Mouse (Mus musculus) CH12.LX (cell line): ENCODE data around the gene Zdhhc1. TPM values are rescaled to one million over a fixed set of nuclear protein-coding genes. Genes with fewer than 3 reads are reported as not detected.
A peak's percentile ranks its signal among the peaks of the same experiment; 100 is the strongest.

Experiments used
- DNase-seq: peaks from one replicate; pipeline ENCODE4 v3.0.0-alpha.2; 2013; ENCODE audit errors: extremely low read depth
- H3K27ac ChIP-seq: 2 replicates; pipeline ENCODE4 v1.5.1; 2012; ENCODE audit warnings: low read depth, mild to moderate bottlenecking, control low read depth, moderate library complexity; ENCODE audit not compliant: insufficient read depth
- H3K27me3 ChIP-seq: replicated peaks from 2 replicates; pipeline ENCODE3; 2012; ENCODE audit warnings: inconsistent platforms
- H3K36me3 ChIP-seq, 2 experiments: replicated peaks in 1 of 2; 2 replicates each; pipeline versions ENCODE3 to v1.6.1; 2012; ENCODE audit warnings: inconsistent platforms in 1 of 2, low read length in 1 of 2, mild to moderate bottlenecking in 1 of 2, mixed read lengths in 1 of 2, moderate library complexity in 1 of 2; ENCODE audit not compliant: control insufficient read depth in 1 of 2, insufficient read depth in 1 of 2
- H3K4me1 ChIP-seq, 2 experiments: 2 replicates each; pipeline ENCODE4 v1.6.1; 2012; ENCODE audit warnings: inconsistent platforms in 1 of 2, moderate library complexity in 1 of 2; ENCODE audit not compliant: insufficient read depth in 2 of 2, control insufficient read depth in 1 of 2
- H3K4me2 ChIP-seq: 2 replicates; pipeline ENCODE4 v1.6.1; 2012; ENCODE audit warnings: low read depth, mild to moderate bottlenecking, control low read depth; ENCODE audit not compliant: poor library complexity, insufficient read depth, severe bottlenecking
- H3K4me3 ChIP-seq, 3 experiments: fragments of 150-350 bp in 1 of 3; sonication (generic) in 1 of 3; replicated peaks in 1 of 3; 2 replicates each; pipeline versions ENCODE3 to v1.5.1; 2011 to 2012; ENCODE audit warnings: low read depth in 2 of 3, low read length in 2 of 3, mild to moderate bottlenecking in 2 of 3, moderate library complexity in 2 of 3, control low read depth in 1 of 3, improper control_type of control experiment in 1 of 3, inconsistent platforms in 1 of 3, mixed read lengths in 1 of 3; ENCODE audit not compliant: poor library complexity in 1 of 3
- H3K79me2 ChIP-seq: replicated peaks from 2 replicates; pipeline ENCODE4 v1.6.1; 2012; ENCODE audit warnings: mild to moderate bottlenecking, moderate library complexity; ENCODE audit not compliant: control insufficient read depth, poor library complexity, insufficient read depth, severe bottlenecking; ENCODE audit errors: extremely low read depth
- H3K9ac ChIP-seq: 2 replicates; pipeline ENCODE4 v1.6.1; 2012; ENCODE audit warnings: low read depth, mild to moderate bottlenecking, control low read depth, moderate library complexity; ENCODE audit not compliant: insufficient read depth
- H3K9me3 ChIP-seq: replicated peaks from 2 replicates; pipeline ENCODE3; 2012; ENCODE audit warnings: low read length, inconsistent platforms, mixed read lengths
- BHLHE40 ChIP-seq: IDR thresholded peaks from 2 replicates; pipeline ENCODE4 v1.6.1; 2011; ENCODE audit warnings: mild to moderate bottlenecking, low read depth, low read length, improper control_type of control experiment
- CHD2 ChIP-seq: IDR thresholded peaks from 2 replicates; pipeline ENCODE4 v1.6.1; 2011; ENCODE audit warnings: low read length, improper control_type of control experiment
- CTCF ChIP-seq, 2 experiments: IDR thresholded peaks in 1 of 2; conservative IDR thresholded peaks in 1 of 2; 2 replicates each; pipeline ENCODE4 v1.5.1; 2011 to 2012; ENCODE audit warnings: low read depth in 2 of 2, low read length in 2 of 2, improper control_type of control experiment in 1 of 2, inconsistent platforms in 1 of 2, mild to moderate bottlenecking in 1 of 2, moderate library complexity in 1 of 2
- E2F4 ChIP-seq: IDR thresholded peaks from 2 replicates; pipeline ENCODE4 v1.6.1; 2011; ENCODE audit warnings: low read depth, low read length, improper control_type of control experiment; ENCODE audit not compliant: insufficient replicate concordance
- ELF1 ChIP-seq: IDR thresholded peaks from 2 replicates; pipeline ENCODE4 v1.6.1; 2014; ENCODE audit warnings: low read depth, mild to moderate bottlenecking, inconsistent platforms, low read length, improper control_type of control experiment
- GABPA ChIP-seq: IDR thresholded peaks from 2 replicates; pipeline ENCODE4 v1.6.1; 2012; ENCODE audit warnings: low read depth, low read length, improper control_type of control experiment, inconsistent platforms; ENCODE audit not compliant: insufficient replicate concordance
- HCFC1 ChIP-seq: IDR thresholded peaks from 2 replicates; pipeline ENCODE4 v1.6.1; 2012; ENCODE audit warnings: low read depth, mild to moderate bottlenecking, inconsistent platforms, low read length, improper control_type of control experiment
- JUND ChIP-seq: conservative IDR thresholded peaks from 2 replicates; pipeline ENCODE4 v1.6.1; 2011; ENCODE audit warnings: low read depth, low read length, improper control_type of control experiment
- MAFK ChIP-seq: IDR thresholded peaks from 2 replicates; pipeline ENCODE4 v1.6.1; 2011; ENCODE audit warnings: low read length, improper control_type of control experiment; ENCODE audit not compliant: insufficient replicate concordance
- MAZ ChIP-seq: IDR thresholded peaks from 2 replicates; pipeline ENCODE4 v1.6.1; 2012; ENCODE audit warnings: low read depth, mild to moderate bottlenecking, inconsistent platforms, low read length, improper control_type of control experiment, moderate library complexity
- MEF2A ChIP-seq: IDR thresholded peaks from 2 replicates; pipeline ENCODE4 v1.6.1; 2014; ENCODE audit warnings: low read depth, mild to moderate bottlenecking, inconsistent platforms, low read length, improper control_type of control experiment, borderline replicate concordance
- MXI1 ChIP-seq: IDR thresholded peaks from 2 replicates; pipeline ENCODE4 v1.6.1; 2011; ENCODE audit warnings: mild to moderate bottlenecking, low read depth, low read length, improper control_type of control experiment
- PAX5 ChIP-seq: IDR thresholded peaks from 2 replicates; pipeline ENCODE4 v1.6.1; 2012; ENCODE audit warnings: low read length, inconsistent platforms, mixed read lengths
- POLR2A ChIP-seq: IDR thresholded peaks from 2 replicates; pipeline ENCODE4 v1.6.1; 2011; ENCODE audit warnings: low read depth, mild to moderate bottlenecking, improper control_type of control experiment, low read length
- POLR2AphosphoS2 ChIP-seq: IDR thresholded peaks from 2 replicates; pipeline ENCODE4 v1.6.1; 2011; ENCODE audit warnings: low read depth, low read length, improper control_type of control experiment
- RAD21 ChIP-seq: IDR thresholded peaks from 2 replicates; pipeline ENCODE4 v1.6.1; 2011; ENCODE audit warnings: low read depth, mild to moderate bottlenecking, low read length, improper control_type of control experiment, moderate library complexity
- RCOR1 ChIP-seq: conservative IDR thresholded peaks from 2 replicates; pipeline ENCODE4 v1.6.1; 2012; ENCODE audit warnings: low read depth, mild to moderate bottlenecking, inconsistent platforms, low read length, improper control_type of control experiment
- SMC3 ChIP-seq: IDR thresholded peaks from 2 replicates; pipeline ENCODE4 v1.6.1; 2011; ENCODE audit warnings: low read depth, low read length, improper control_type of control experiment
- TBP ChIP-seq: conservative IDR thresholded peaks from 2 replicates; pipeline ENCODE4 v1.6.1; 2011; ENCODE audit warnings: low read depth, low read length, improper control_type of control experiment
- UBTF ChIP-seq: IDR thresholded peaks from 2 replicates; pipeline ENCODE4 v1.6.1; 2012; ENCODE audit warnings: low read depth, mild to moderate bottlenecking, inconsistent platforms, low read length, improper control_type of control experiment, moderate library complexity
- USF1 ChIP-seq: IDR thresholded peaks from 2 replicates; pipeline ENCODE4 v1.6.1; 2014; ENCODE audit warnings: low read depth, mild to moderate bottlenecking, inconsistent platforms, low read length, improper control_type of control experiment
- USF2 ChIP-seq: conservative IDR thresholded peaks from 2 replicates; pipeline ENCODE4 v1.6.1; 2011; ENCODE audit warnings: low read depth, low read length, improper control_type of control experiment
- ZC3H11A ChIP-seq: IDR thresholded peaks from 2 replicates; pipeline ENCODE4 v1.6.1; 2012; ENCODE audit warnings: low read depth, mild to moderate bottlenecking, inconsistent platforms, low read length, improper control_type of control experiment
- ZKSCAN1 ChIP-seq: IDR thresholded peaks from 2 replicates; pipeline ENCODE4 v1.6.1; 2012; ENCODE audit warnings: low read depth, inconsistent platforms, low read length, improper control_type of control experiment, borderline replicate concordance
- ZMIZ1 ChIP-seq: IDR thresholded peaks from 2 replicates; pipeline ENCODE4 v1.6.1; 2012; ENCODE audit warnings: low read depth, mild to moderate bottlenecking, inconsistent platforms, low read length, improper control_type of control experiment
- ZNF384 ChIP-seq: IDR thresholded peaks from 2 replicates; pipeline ENCODE4 v1.6.1; 2012; ENCODE audit warnings: low read depth, low read length, improper control_type of control experiment, inconsistent platforms
- dilution Hi-C: fragments of 300-500 bp; cut with MboI; formaldehyde crosslinking; loops from 2 replicates; pipeline ENCODE4 v1.14.3; 2020; ENCODE audit warnings: low sequenced_read_pairs; ENCODE audit not compliant: extremely low pct_unique_long_range_greater_than_20kb, extremely low pct_ligation_motif_present
- in situ Hi-C: fragments of 300-500 bp; cut with MboI; formaldehyde crosslinking; loops from 3 replicates; pipeline ENCODE4 v1.14.3; 2019; ENCODE audit warnings: low sequenced_read_pairs, low pct_ligation_motif_present, low pct_unique_long_range_greater_than_20kb, mixed read lengths
- polyA plus RNA-seq: library from polyadenylated mRNA; unstranded; fragments of >175 nt; gene quantifications from 2 replicates; pipeline ENCODE4 v1.2.1, GENCODE M21; 2012; ENCODE audit warnings: low read depth; ENCODE audit not compliant: insufficient read length
- total RNA-seq, 2 experiments: library from RNA; depleted of rRNA; stranded (reverse); fragments of 300-350 nt in 1 of 2; fragments of >200 nt in 1 of 2; gene quantifications; 2 replicates each; pipeline ENCODE4 v1.2.3; 2012 to 2014

The Zdhhc1 gene
- total and polyA plus RNA-seq, 3 experiments = 1.6 to 3.6 (median 2.6) TPM

- TF ChIP-seq HCFC1 (no peak), MAZ (no peak), USF1 (no peak), E2F4 (no peak), ZMIZ1 (no peak), USF2 (no peak), SMC3 (no peak), ZKSCAN1 (no peak)
- no peak overlapping the region for H3K4me2 ChIP-seq
- no peak overlapping the region for H3K27ac ChIP-seq
- no peak overlapping the region for H3K4me3 ChIP-seq
- dilution Hi-C loops = no loop called here
- H3K4me1 ChIP-seq = peaks cover 3 to 20% of the 10 kb centered on the region in 2 experiments; a peak in 3 of 4 replicates
- peaks cover 30 to 74% of the 10 kb centered on the region in 2 experiments for H3K36me3 ChIP-seq
- no peak for DNase-seq
- H3K9me3 ChIP-seq = no peaks in the 10 kb centered on the region
- no peaks in the 10 kb centered on the region for H3K27me3 ChIP-seq
- H3K9ac ChIP-seq = no peak overlapping the region
- in situ Hi-C loops = no loop called here
- no peaks in the 10 kb centered on the region; the same call in 1 of the 2 replicates for H3K79me2 ChIP-seq
These were observed 40.4 kb upstream of the Zdhhc1 start for GRCm38 (mm10) chr8:105537011-105537677.

- Histone ChIP-seq H3K27me3 (no peaks in the 10 kb centered on the region), H3K27ac (no peak overlapping the region), H3K36me3 (peaks cover 30 to 73% of the 10 kb centered on the region in 2 experiments), H3K79me2 (no peaks in the 10 kb centered on the region), H3K9ac (no peak overlapping the region), H3K4me1 (peaks cover 3 to 20% of the 10 kb centered on the region in 2 experiments; a peak in 3 of 4 replicates), H3K4me3 (no peak overlapping the region), H3K9me3 (no peaks in the 10 kb centered on the region), H3K4me2 (no peak overlapping the region)
- dilution Hi-C loops = no loop called here
- DNase-seq = no peak
- TF ChIP-seq MEF2A (no peak), RCOR1 (no peak), USF2 (no peak), GABPA (no peak), USF1 (no peak)
- in situ Hi-C loops = no loop called here
These were observed 39.8 kb upstream of the Zdhhc1 start for GRCm38 (mm10) chr8:105536546-105536945.

- Histone ChIP-seq H3K27ac (no peak overlapping the region), H3K9me3 (no peaks in the 10 kb centered on the region), H3K27me3 (no peaks in the 10 kb centered on the region), H3K79me2 (no peaks in the 10 kb centered on the region), H3K4me1 (peaks cover 0 to 12% of the 10 kb centered on the region in 2 experiments; a peak in 2 of 4 replicates), H3K9ac (no peak overlapping the region), H3K4me3 (no peak overlapping the region), H3K36me3 (peaks cover 38 to 86% of the 10 kb centered on the region in 2 experiments), H3K4me2 (no peak overlapping the region)
- dilution Hi-C loops = no loop called here
- in situ Hi-C loops = no loop called here
- TF ChIP-seq ZNF384 (no peak), CTCF (conservative IDR thresholded peaks at IDR 0.05 in 1 of 2, IDR thresholded peaks at IDR 0.05 in 1 of 2; ENCODE audit: low read depth in 2 of 2, low read length in 2 of 2) (peak; percentile 57 to 84), SMC3 (peak; percentile 86), RAD21 (peak; percentile 64), MXI1 (no peak), BHLHE40 (no peak), ZC3H11A (no peak), POLR2A (no peak), JUND (no peak), CHD2 (no peak), UBTF (no peak), ELF1 (no peak), PAX5 (no peak), MAFK (no peak), RCOR1 (no peak), TBP (no peak), POLR2AphosphoS2 (no peak)
- DNase-seq = peak; percentile 67
These were observed 37.2 kb upstream of the Zdhhc1 start for GRCm38 (mm10) chr8:105533892-105534329.
